Mouse (Mus musculus): ENCODE results near the gene Slc8a3. TPM values are rescaled to one million over a fixed set of nuclear protein-coding genes. Genes with fewer than 3 reads are reported as not detected.
"Not testable (repeated sequence)": the region's sequence is repeated elsewhere in the genome, so short reads cannot be mapped to it uniquely, and the experiment has no call there.

Slc8a3 gene
- polyA plus RNA-seq (2012; fragmentation: generic; extraction: Trizol), result 0.01 TPM
- long read RNA-seq, experiment 1, result 0 reads
- long read RNA-seq, experiment 2, result 0 reads

- H3K36me3 ChIP-seq (ENCODE audit: control insufficient read depth, insufficient read depth), result no peaks in the 10 kb centered on the region
- H3ac ChIP-seq (ENCODE audit: control insufficient read depth, insufficient read length, low read depth), result no peak within 1 kb of the TSS
- no peaks in the 10 kb centered on the region for H3K79me2 ChIP-seq (ENCODE audit: control insufficient read depth, insufficient read depth)
- H3K27me3 ChIP-seq (ENCODE audit: control insufficient read depth, insufficient read depth, insufficient read length), result peaks cover 36% of the 10 kb centered on the region
- no peaks in the 10 kb centered on the region for H3K79me3 ChIP-seq (ENCODE audit: low read depth)
- no peak for TF ChIP-seq CEBPB (IDR thresholded peaks at IDR 0.05; ENCODE audit: low read depth)
- no peak for TF ChIP-seq MYOD1 (IDR thresholded peaks at IDR 0.05; ENCODE audit: control insufficient read depth, insufficient read length, low read depth)
- TF ChIP-seq MAX (IDR thresholded peaks at IDR 0.05), result no peak
- no peak for TF ChIP-seq FOSL1 (IDR thresholded peaks at IDR 0.05; ENCODE audit: insufficient read depth, low read length, poor library complexity, severe bottlenecking)
- no peak for TF ChIP-seq MYOG (IDR thresholded peaks at IDR 0.05; ENCODE audit: control insufficient read depth, extremely low read depth, insufficient read length)
- no peak for TF ChIP-seq USF1 (IDR thresholded peaks at IDR 0.05; ENCODE audit: low read depth)
- no peak for TF ChIP-seq CTCF (IDR thresholded peaks at IDR 0.05; ENCODE audit: control insufficient read depth, insufficient read depth, insufficient read length)
- H3K4me3 ChIP-seq (ENCODE audit: insufficient read depth, poor library complexity, severe bottlenecking), result no peak within 1 kb of the TSS
Measured at GRCm38 (mm10) chr12:81332875-81333421, at the start of gene Slc8a3. TSS of gene Slc8a3 (minus strand) at chr12:81333180.

- H3ac ChIP-seq (ENCODE audit: control insufficient read depth, insufficient read length, low read depth); H3K79me2 ChIP-seq (ENCODE audit: control insufficient read depth, insufficient read depth); H3K79me3 ChIP-seq (ENCODE audit: low read depth); H3K36me3 ChIP-seq (ENCODE audit: control insufficient read depth, insufficient read depth); H3K4me3 ChIP-seq (ENCODE audit: insufficient read depth, poor library complexity, severe bottlenecking); H3K27me3 ChIP-seq (ENCODE audit: control insufficient read depth, insufficient read depth, insufficient read length): not testable (repeated sequence)
Measured at GRCm38 (mm10) chr12:81379364-81379763, 46.4 kb upstream of the Slc8a3 start, which contains the start of gene Gm4787. TSS of gene Gm4787 (minus strand) at chr12:81379464.

GRCm38 (mm10) chr12:81333841-81334240 lies 861 bp upstream of the Slc8a3 start:
- Histone ChIP-seq H3K36me3 (ENCODE audit: control insufficient read depth, insufficient read depth) (no peaks in the 10 kb centered on the region), H3K79me2 (ENCODE audit: control insufficient read depth, insufficient read depth) (no peaks in the 10 kb centered on the region), H3K4me3 (ENCODE audit: insufficient read depth, poor library complexity, severe bottlenecking) (no peak overlapping the region), H3K79me3 (ENCODE audit: low read depth) (no peaks in the 10 kb centered on the region), H3ac (ENCODE audit: control insufficient read depth, insufficient read length, low read depth) (no peak overlapping the region), H3K27me3 (ENCODE audit: control insufficient read depth, insufficient read depth, insufficient read length) (peaks cover 36% of the 10 kb centered on the region)
- no peak for TF ChIP-seq MYOG (IDR thresholded peaks at IDR 0.05; ENCODE audit: control insufficient read depth, extremely low read depth, insufficient read length)
- no peak for TF ChIP-seq MYOD1 (IDR thresholded peaks at IDR 0.05; ENCODE audit: control insufficient read depth, insufficient read length, low read depth)
- TF ChIP-seq MAX (IDR thresholded peaks at IDR 0.05), result no peak
- no peak for TF ChIP-seq FOSL1 (IDR thresholded peaks at IDR 0.05; ENCODE audit: insufficient read depth, low read length, poor library complexity, severe bottlenecking)
- TF ChIP-seq CEBPB (IDR thresholded peaks at IDR 0.05; ENCODE audit: low read depth), result no peak
- TF ChIP-seq CTCF (IDR thresholded peaks at IDR 0.05; ENCODE audit: control insufficient read depth, insufficient read depth, insufficient read length), result no peak
- TF ChIP-seq USF1 (IDR thresholded peaks at IDR 0.05; ENCODE audit: low read depth), result no peak

- no peaks in the 10 kb centered on the region for H3K79me3 ChIP-seq (ENCODE audit: low read depth)
- H3K36me3 ChIP-seq (ENCODE audit: control insufficient read depth, insufficient read depth), result no peaks in the 10 kb centered on the region
- H3K27me3 ChIP-seq (ENCODE audit: control insufficient read depth, insufficient read depth, insufficient read length), result peaks cover 36% of the 10 kb centered on the region
- no peak overlapping the region for H3K4me3 ChIP-seq (ENCODE audit: insufficient read depth, poor library complexity, severe bottlenecking)
- H3K79me2 ChIP-seq (ENCODE audit: control insufficient read depth, insufficient read depth), result no peaks in the 10 kb centered on the region
- TF ChIP-seq MYOG (IDR thresholded peaks at IDR 0.05; ENCODE audit: control insufficient read depth, extremely low read depth, insufficient read length) (no peak), MYOD1 (IDR thresholded peaks at IDR 0.05; ENCODE audit: control insufficient read depth, insufficient read length, low read depth) (no peak), MAX (IDR thresholded peaks at IDR 0.05) (no peak), FOSL1 (IDR thresholded peaks at IDR 0.05; ENCODE audit: insufficient read depth, low read length, poor library complexity, severe bottlenecking) (no peak), USF1 (IDR thresholded peaks at IDR 0.05; ENCODE audit: low read depth) (no peak), CTCF (IDR thresholded peaks at IDR 0.05; ENCODE audit: control insufficient read depth, insufficient read depth, insufficient read length) (no peak), CEBPB (IDR thresholded peaks at IDR 0.05; ENCODE audit: low read depth) (no peak)
- no peak overlapping the region for H3ac ChIP-seq (ENCODE audit: control insufficient read depth, insufficient read length, low read depth)
Measured at GRCm38 (mm10) chr12:81331937-81332874, 774 bp downstream of the Slc8a3 start.

- peaks cover 36% of the 10 kb centered on the region for H3K27me3 ChIP-seq (ENCODE audit: control insufficient read depth, insufficient read depth, insufficient read length)
- H3K36me3 ChIP-seq (ENCODE audit: control insufficient read depth, insufficient read depth), result no peaks in the 10 kb centered on the region
- H3K79me2 ChIP-seq (ENCODE audit: control insufficient read depth, insufficient read depth), result no peaks in the 10 kb centered on the region
- no peaks in the 10 kb centered on the region for H3K79me3 ChIP-seq (ENCODE audit: low read depth)
- H3ac ChIP-seq (ENCODE audit: control insufficient read depth, insufficient read length, low read depth), result no peak overlapping the region
- no peak for TF ChIP-seq USF1 (IDR thresholded peaks at IDR 0.05; ENCODE audit: low read depth)
- TF ChIP-seq MAX (IDR thresholded peaks at IDR 0.05), result no peak
- no peak for TF ChIP-seq MYOG (IDR thresholded peaks at IDR 0.05; ENCODE audit: control insufficient read depth, extremely low read depth, insufficient read length)
- TF ChIP-seq FOSL1 (IDR thresholded peaks at IDR 0.05; ENCODE audit: insufficient read depth, low read length, poor library complexity, severe bottlenecking), result no peak
- no peak for TF ChIP-seq CTCF (IDR thresholded peaks at IDR 0.05; ENCODE audit: control insufficient read depth, insufficient read depth, insufficient read length)
- TF ChIP-seq MYOD1 (IDR thresholded peaks at IDR 0.05; ENCODE audit: control insufficient read depth, insufficient read length, low read depth), result no peak
- no peak overlapping the region for H3K4me3 ChIP-seq (ENCODE audit: insufficient read depth, poor library complexity, severe bottlenecking)
Measured at GRCm38 (mm10) chr12:81331046-81331638, 1.8 kb downstream of the Slc8a3 start.

Data from C2C12 (cell line).